Mouse (Mus musculus) granulocyte monocyte progenitor cell, adult 5-6 weeks (primary cell): Measurements from ENCODE around the gene Gm8024. TPM values are rescaled to one million over a fixed set of nuclear protein-coding genes. Genes with fewer than 3 reads are reported as not detected.
"Not testable (repeated sequence)": the region's sequence is repeated elsewhere in the genome, so short reads cannot be mapped to it uniquely, and the experiment has no call there.

Source experiments
- ATAC-seq: replicated peaks from 2 replicates; pipeline ENCODE4 v1.8.0; 2016; ENCODE audit warnings: mild to moderate bottlenecking, moderate TSS enrichment, inconsistent platforms; ENCODE audit not compliant: poor library complexity, severe bottlenecking
- total RNA-seq, 2 experiments: library from RNA; stranded (forward) in 1 of 2; stranded (reverse) in 1 of 2; fragments of 200-712, 200-1000 nt in 1 of 2; fragments of >200 nt in 1 of 2; fragmentation: Nextera tagmentation in 1 of 2; gene quantifications; 2 replicates each; pipeline ENCODE4 v1.2.3; 2014 to 2017

Gm8024 gene
- total RNA-seq (2014; fragmentation: Nextera tagmentation) (not detected in 2 replicates), total RNA-seq (2017) (not detected in 2 replicates)

GRCm38 (mm10) chr14:42524182-42524581, at the start of gene Gm8024:
Gm8024 (minus strand) TSS chr14:42524282.
- not testable (repeated sequence) for ATAC-seq

- ATAC-seq: not testable (repeated sequence)
Measured at GRCm38 (mm10) chr14:42543170-42543701, 19.2 kb upstream of the Gm8024 start.

DNA sequence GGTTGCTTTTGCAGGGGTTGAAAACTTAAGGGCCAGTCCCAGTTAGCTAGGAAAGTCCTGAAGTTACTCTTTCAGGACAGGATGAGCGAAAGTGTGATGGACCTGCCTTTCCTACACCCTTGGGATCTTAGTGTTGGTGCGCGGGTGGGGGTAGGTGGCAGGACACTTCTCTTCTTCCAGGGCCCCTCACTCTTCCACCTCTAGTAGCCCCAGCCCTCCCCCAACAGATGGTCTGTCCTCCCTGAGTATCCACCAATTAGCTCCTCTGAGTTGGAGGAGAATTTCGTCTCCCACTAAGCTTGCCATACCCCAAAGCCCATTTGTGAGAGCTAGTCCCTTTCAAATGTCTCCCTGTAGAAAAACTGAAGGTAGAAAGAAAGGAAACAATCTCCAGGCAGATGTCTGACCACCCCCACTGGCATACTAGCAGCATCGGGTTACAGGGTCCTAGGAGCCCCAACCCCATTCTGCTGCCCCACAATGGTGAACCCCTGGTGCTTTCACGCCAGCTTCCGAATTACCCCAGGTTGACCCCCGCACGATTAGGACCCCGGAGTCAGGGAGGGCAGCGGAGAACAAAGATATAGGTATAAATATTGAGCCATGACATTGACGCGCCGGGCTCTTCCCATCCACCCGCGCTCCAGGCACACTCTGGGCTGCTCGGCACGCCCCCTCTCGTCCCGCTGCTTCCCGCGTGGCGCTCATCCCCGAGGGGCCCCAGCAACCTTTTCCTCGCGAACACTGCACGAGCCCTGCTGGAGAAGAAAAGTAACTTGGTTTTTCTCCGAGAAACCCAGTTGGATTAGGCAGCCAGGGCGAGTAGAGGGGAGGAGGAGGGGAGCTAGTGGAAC, 18.5 kb upstream of the Gm8024 start:
- ATAC-seq: not testable (repeated sequence)

- not testable (repeated sequence) for ATAC-seq
Measured at GRCm38 (mm10) chr14:42502249-42502648, 21.8 kb downstream of the Gm8024 start, which contains the start of gene Gm8020. Gm8020 (minus strand) TSS chr14:42502349.

Other genes starting within 250 kb of the Gm8024 start
- not detected in 2 replicates for gene Gm9611, start 226.9 kb downstream of the Gm8024 start, total RNA-seq (2014; fragmentation: Nextera tagmentation)
- gene Gm9611, start 226.9 kb downstream of the Gm8024 start, total RNA-seq (2017): not detected in 2 replicates
- gene Gm7995, start 214.1 kb downstream of the Gm8024 start, total RNA-seq (2014; fragmentation: Nextera tagmentation): not detected in 2 replicates
- not detected in 2 replicates for gene Gm7995, start 214.1 kb downstream of the Gm8024 start, total RNA-seq (2017)
- not detected in 2 replicates for gene Gm8005, start 84.6 kb downstream of the Gm8024 start, total RNA-seq (2014; fragmentation: Nextera tagmentation)
- not detected in 2 replicates for gene Gm8005, start 84.6 kb downstream of the Gm8024 start, total RNA-seq (2017)
- gene Gm8011, start 60.4 kb downstream of the Gm8024 start, total RNA-seq (2014; fragmentation: Nextera tagmentation): not detected in 2 replicates
- gene Gm8011, start 60.4 kb downstream of the Gm8024 start, total RNA-seq (2017): not detected in 2 replicates
- not detected in 2 replicates for gene Gm8020, start 21.9 kb downstream of the Gm8024 start, total RNA-seq (2014; fragmentation: Nextera tagmentation)
- gene Gm8020, start 21.9 kb downstream of the Gm8024 start, total RNA-seq (2017): not detected in 2 replicates
- gene Gm17124, start 75.6 kb upstream of the Gm8024 start, total RNA-seq (2014; fragmentation: Nextera tagmentation): not detected in 2 replicates
- not detected in 2 replicates for gene Gm17124, start 75.6 kb upstream of the Gm8024 start, total RNA-seq (2017)
- gene Gm3633, start 117.6 kb upstream of the Gm8024 start, total RNA-seq (2014; fragmentation: Nextera tagmentation): not detected in 2 replicates
- gene Gm3633, start 117.6 kb upstream of the Gm8024 start, total RNA-seq (2017): not detected in 2 replicates
- not detected in 2 replicates for gene Gm10378, start 131.7 kb upstream of the Gm8024 start, total RNA-seq (2014; fragmentation: Nextera tagmentation)
- gene Gm10378, start 131.7 kb upstream of the Gm8024 start, total RNA-seq (2017): not detected in 2 replicates
- not detected in 2 replicates for gene Gm3015, start 244.5 kb upstream of the Gm8024 start, total RNA-seq (2014; fragmentation: Nextera tagmentation)
- gene Gm3015, start 244.5 kb upstream of the Gm8024 start, total RNA-seq (2017): not detected in 2 replicates